Mouse (Mus musculus): Measurements from ENCODE around the gene Ptk7.

DNA sequence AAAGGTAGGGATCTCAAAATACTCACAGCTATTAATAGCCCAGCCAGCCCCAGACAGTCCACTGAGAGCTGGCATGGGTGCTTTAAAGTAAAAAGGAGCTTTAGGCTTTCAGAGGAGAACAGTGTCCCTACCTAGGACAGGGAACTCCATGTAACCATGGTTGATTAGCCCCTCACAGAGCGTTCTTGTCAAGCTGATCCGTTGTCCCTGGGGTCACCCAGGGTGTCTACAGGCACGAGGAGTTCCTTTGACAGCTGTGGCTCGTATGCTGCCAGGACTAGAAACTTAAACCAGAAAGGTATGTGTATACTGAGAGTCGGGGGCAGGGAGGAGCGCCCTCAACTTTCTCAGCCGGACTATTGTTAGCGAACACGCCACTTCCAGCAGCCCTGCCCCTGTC lies 49.6 kb upstream of the Ptk7 start:
- TF ChIP-seq TAL1 (conservative IDR thresholded peaks at IDR 0.05; ENCODE audit: low read depth, low read length) (no peak), CTCF (IDR thresholded peaks at IDR 0.05; ENCODE audit: low read depth, low read length) (no peak), GATA1 (IDR thresholded peaks at IDR 0.05; ENCODE audit: borderline replicate concordance, low read length) (no peak)
